Mouse (Mus musculus) spleen, adult 2 months (tissue): ENCODE data around the gene Padi4.

Experiments used
- CTCF ChIP-seq: fragments of 200-500 bp; IDR thresholded peaks from 2 replicates; pipeline ENCODE4 v1.5.1; 2011; ENCODE audit warnings: mild to moderate bottlenecking, inconsistent platforms; ENCODE audit not compliant: insufficient read depth, insufficient read length, insufficient replicate concordance; ENCODE audit errors: extremely low read depth
- POLR2A ChIP-seq: fragments of 200-500 bp; IDR thresholded peaks from 2 replicates; pipeline ENCODE4 v1.6.1; 2011; ENCODE audit warnings: low read depth, low read length, inconsistent platforms

DNA sequence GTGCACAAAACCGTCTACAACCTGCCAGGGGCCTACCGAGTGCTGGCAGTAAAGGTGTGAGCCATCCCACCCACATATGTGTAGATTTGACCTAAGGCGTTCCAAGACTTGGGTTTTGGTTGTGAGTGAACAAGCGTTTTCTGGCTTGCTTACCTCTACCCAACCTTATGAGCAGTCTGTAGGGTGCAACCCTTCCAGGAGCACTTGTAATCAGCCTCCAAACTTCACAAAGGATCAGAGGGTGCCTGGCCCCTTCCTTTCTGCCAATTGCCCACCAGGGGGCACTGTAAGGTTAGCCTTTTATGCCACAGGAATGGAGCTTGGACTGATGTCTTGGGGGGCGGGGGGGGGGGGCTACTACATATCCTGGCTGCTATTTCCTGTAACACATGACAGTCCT is 50.2 kb downstream of the Padi4 start:
- peak; percentile 48; the same call in 1 of the 2 replicates for TF ChIP-seq CTCF
- no peak for TF ChIP-seq POLR2A
